Mouse (Mus musculus): ENCODE results near the gene Zcchc12.

Gene Zcchc12

GRCm38 (mm10) chrX:36195736-36196525 is at the start of gene Zcchc12:
Gene Zcchc12, plus strand, starts transcription at chrX:36195904.
- DNase-seq (ENCODE audit: low read depth, low spot score) = no peak

GRCm38 (mm10) chrX:36146746-36147145 is 49.0 kb upstream of the Zcchc12 start:
- no peak for DNase-seq (ENCODE audit: low read depth, low spot score)

- DNase-seq (ENCODE audit: low read depth, low spot score) = no peak
Measured at GRCm38 (mm10) chrX:36150100-36150499, 45.6 kb upstream of the Zcchc12 start.

- no peak for DNase-seq (ENCODE audit: low read depth, low spot score)
Measured at GRCm38 (mm10) chrX:36156677-36157076, 39.0 kb upstream of the Zcchc12 start.

GRCm38 (mm10) chrX:36161567-36161966 is 34.1 kb upstream of the Zcchc12 start:
- DNase-seq (ENCODE audit: low read depth, low spot score) = no peak

- peak; percentile 15 for DNase-seq (ENCODE audit: low read depth, low spot score)
Measured at GRCm38 (mm10) chrX:36183625-36184024, 12.1 kb upstream of the Zcchc12 start.

GRCm38 (mm10) chrX:36186036-36186435 is 9.7 kb upstream of the Zcchc12 start:
- DNase-seq (ENCODE audit: low read depth, low spot score) = no peak

GRCm38 (mm10) chrX:36186443-36186842 is 9.3 kb upstream of the Zcchc12 start:
- no peak for DNase-seq (ENCODE audit: low read depth, low spot score)

- DNase-seq (ENCODE audit: low read depth, low spot score) = no peak
Measured at GRCm38 (mm10) chrX:36193951-36194350, 1.8 kb upstream of the Zcchc12 start.

GRCm38 (mm10) chrX:36209554-36209953 is 13.8 kb downstream of the Zcchc12 start:
- no peak for DNase-seq (ENCODE audit: low read depth, low spot score)

GRCm38 (mm10) chrX:36211216-36211615 is 15.5 kb downstream of the Zcchc12 start:
- DNase-seq (ENCODE audit: low read depth, low spot score) = no peak

GRCm38 (mm10) chrX:36221366-36221765 is 25.7 kb downstream of the Zcchc12 start:
- no peak for DNase-seq (ENCODE audit: low read depth, low spot score)

GRCm38 (mm10) chrX:36225777-36226176 is 30.1 kb downstream of the Zcchc12 start:
- DNase-seq (ENCODE audit: low read depth, low spot score) = peak; percentile 28

- no peak for DNase-seq (ENCODE audit: low read depth, low spot score)
Measured at GRCm38 (mm10) chrX:36226577-36226976, 30.9 kb downstream of the Zcchc12 start.

GRCm38 (mm10) chrX:36228861-36229260 is 33.2 kb downstream of the Zcchc12 start:
- no peak for DNase-seq (ENCODE audit: low read depth, low spot score)

- DNase-seq (ENCODE audit: low read depth, low spot score) = no peak
Measured at GRCm38 (mm10) chrX:36229273-36229672, 33.6 kb downstream of the Zcchc12 start.

GRCm38 (mm10) chrX:36235652-36236051 is 39.9 kb downstream of the Zcchc12 start:
- no peak for DNase-seq (ENCODE audit: low read depth, low spot score)

All from skeletal muscle tissue, adult 2 months (tissue).